In the genomic region with DNA sequence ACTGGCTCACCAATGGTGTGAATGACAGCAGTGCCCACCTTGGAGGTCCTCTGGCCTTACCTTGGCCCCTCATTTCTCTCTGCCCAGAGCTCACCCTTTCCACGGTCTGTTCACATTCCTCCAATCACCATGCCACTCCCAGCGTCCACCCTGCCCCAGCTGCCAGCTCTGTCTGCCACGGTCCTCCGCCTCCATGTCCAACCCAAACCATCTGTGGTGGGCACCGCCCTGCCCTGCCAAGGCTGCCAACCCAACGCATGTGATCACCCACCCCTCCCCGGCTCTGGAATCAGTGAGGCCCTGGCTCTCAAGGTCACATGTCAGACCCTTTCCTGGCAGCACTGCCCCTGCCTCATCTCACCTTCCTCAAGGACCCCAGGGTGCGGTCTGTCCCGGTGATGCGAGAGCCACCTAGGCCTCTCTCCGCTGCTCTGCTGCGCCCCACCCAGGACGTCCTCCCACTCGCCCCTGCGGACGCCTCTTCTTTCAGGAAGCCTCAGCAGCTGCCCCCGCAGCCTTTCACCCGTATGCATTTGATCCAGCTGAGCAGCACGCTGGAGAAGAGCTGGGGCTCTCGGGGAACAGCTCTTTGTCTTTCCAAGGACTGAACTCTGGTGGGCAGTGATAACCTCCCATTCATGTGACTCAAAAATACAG, we compare ENCODE assay signal across 11 mouse cellular contexts. TPM values are rescaled to one million over a fixed set of nuclear protein-coding genes. Genes with fewer than 3 reads are reported as not detected.
DNase-seq lines count a peak whose midpoint lies in the region; ATAC-seq and TF ChIP-seq lines count a peak whose summit lies in the region.
"Had no signal": no experiment of that assay in that cellular context is flagged by ENCODE, and none has a peak within 500 bp of the region (broad histone marks: within the 10 kb centered on the region; RNA-seq: fewer than 3 reads in every experiment).

No protein-coding gene starts in this region.

- no peaks in the 10 kb centered on the region for H3K9me3 ChIP-seq in heart, embryonic 16.5 days (replicated peaks; ENCODE audit: control insufficient read depth, low read length)
- no peaks in the 10 kb centered on the region for H3K9me3 ChIP-seq in lung, postnatal 0 days (ENCODE audit: low read length)

- no peak for DNase-seq in heart, adult 18-20 months
- peak; percentile 35 for DNase-seq in lung, postnatal 36 days
- no peak for DNase-seq in lung, postnatal 0 days (ENCODE audit: low spot score)
- DNase-seq in thymus, postnatal 25 days, result peak; percentile 82
- DNase-seq: gastrocnemius, adult 2 months; heart, postnatal 10 days; kidney, adult 8-10 months had no signal

- no peak for ATAC-seq in heart, embryonic 16.5 days (replicated peaks; ENCODE audit: extremely low read depth, insufficient read depth, low FRiP score)
- no peak for ATAC-seq in lung, postnatal 0 days
- peak; percentile 9 for ATAC-seq in activated CD4-positive, CD25-positive, alpha-beta regulatory T cell, adult 4 months
- ATAC-seq in granulocyte monocyte progenitor cell, adult 5-6 weeks (replicated peaks; ENCODE audit: poor library complexity, severe bottlenecking), result no peak

- H3K4me2 ChIP-seq in heart, embryonic 16.5 days (ENCODE audit: low read depth, low read length), result no peak overlapping the region
- H3K4me2 ChIP-seq in lung, postnatal 0 days (replicated peaks; ENCODE audit: low read depth, low read length), result no peak overlapping the region

- peaks cover 30% of the 10 kb centered on the region for H3K4me1 ChIP-seq in heart, embryonic 16.5 days (ENCODE audit: control insufficient read depth, insufficient read depth, low read length)
- peaks cover 24% of the 10 kb centered on the region; the same call in 1 of the 2 replicates for H3K4me1 ChIP-seq in lung, postnatal 0 days (ENCODE audit: insufficient read depth, low read depth, low read length)

- H3K36me3 ChIP-seq in heart, embryonic 16.5 days (ENCODE audit: control insufficient read depth, insufficient read depth), result no peaks in the 10 kb centered on the region
- H3K36me3 ChIP-seq in lung, postnatal 0 days (ENCODE audit: insufficient read depth, low read length), result no peaks in the 10 kb centered on the region

- H3K9ac ChIP-seq in heart, embryonic 16.5 days (ENCODE audit: low read length), result peak overlapping the region; percentile 11; the same call in 1 of the 2 replicates
- H3K9ac ChIP-seq in lung, postnatal 0 days (replicated peaks; ENCODE audit: low read depth), result no peak overlapping the region

- peak overlapping the region; percentile 35 for H3K27ac ChIP-seq in heart, embryonic 16.5 days (ENCODE audit: low read length)
- no peak overlapping the region for H3K27ac ChIP-seq in lung, postnatal 0 days (ENCODE audit: low read length)
- H3K27ac ChIP-seq: gastrocnemius, adult 2 months had no signal

- no peak overlapping the region for H3K4me3 ChIP-seq in heart, embryonic 16.5 days (ENCODE audit: low read length)
- H3K4me3 ChIP-seq in lung, postnatal 0 days (ENCODE audit: low read depth, low read length), result no peak overlapping the region
- H3K4me3 ChIP-seq: erythroblast, embryonic 14.5 days; gastrocnemius, adult 2 months had no signal

- WGBS in heart, embryonic 16.5 days, result 72% methylated on average over 20 of the region's 20 CpGs
- WGBS in lung, postnatal 0 days, result 77% methylated on average over 20 of the region's 20 CpGs

- no peak for TF ChIP-seq EP300 in lung, postnatal 0 days (IDR thresholded peaks at IDR 0.05)

- no peaks in the 10 kb centered on the region for H3K27me3 ChIP-seq in heart, embryonic 16.5 days (ENCODE audit: control insufficient read depth, insufficient read depth, low read length)
- no peaks in the 10 kb centered on the region for H3K27me3 ChIP-seq in lung, postnatal 0 days (replicated peaks; ENCODE audit: insufficient read depth, low read length)

- TF ChIP-seq CTCF in lung, postnatal 0 days (IDR thresholded peaks at IDR 0.05), result no peak

RNA-seq across cellular contexts. Expression of a gene that starts 8.2 kb away (rescaled TPM):
- 29.0 and 65.0 TPM in 2 replicates for polyA plus RNA-seq in heart, embryonic 16.5 days (2015; fragmentation: Nextera tagmentation; extraction: Ambion mirVana)
- 1 to 10 TPM in 1 of 2 experiments, under 1 TPM in 1; 0.55 to 6.6 TPM for total RNA-seq in heart, adult 18-20 months (2021)
- polyA plus RNA-seq in lung, postnatal 0 days (2015; fragmentation: Nextera tagmentation; extraction: Ambion mirVana), result 14.7 and 14.8 TPM in 2 replicates
- polyA plus RNA-seq in activated CD4-positive, CD25-positive, alpha-beta regulatory T cell, adult 4 months (2017; shearing (Covaris generic)), result 100 to 1,000 TPM; 227 to 315 TPM
- 1.4 TPM in 1 of 2 replicates, not detected in the other for total RNA-seq in granulocyte monocyte progenitor cell, adult 5-6 weeks (2014; fragmentation: Nextera tagmentation)
- 0.30 and 0.82 TPM in 2 replicates for total RNA-seq in granulocyte monocyte progenitor cell, adult 5-6 weeks (2017)

RNA-seq across cellular contexts. Expression of a gene that starts 42.8 kb away (rescaled TPM):
- polyA plus RNA-seq in heart, embryonic 16.5 days (2015; fragmentation: Nextera tagmentation; extraction: Ambion mirVana), result 476 and 507 TPM in 2 replicates
- 100 to 1,000 TPM; 266 to 277 TPM for total RNA-seq in heart, adult 18-20 months (2021)
- 552 and 571 TPM in 2 replicates for polyA plus RNA-seq in lung, postnatal 0 days (2015; fragmentation: Nextera tagmentation; extraction: Ambion mirVana)
- 100 to 1,000 TPM; 281 to 307 TPM for polyA plus RNA-seq in activated CD4-positive, CD25-positive, alpha-beta regulatory T cell, adult 4 months (2017; shearing (Covaris generic))
- 180 and 196 TPM in 2 replicates for total RNA-seq in granulocyte monocyte progenitor cell, adult 5-6 weeks (2014; fragmentation: Nextera tagmentation)
- total RNA-seq in granulocyte monocyte progenitor cell, adult 5-6 weeks (2017), result 242 and 266 TPM in 2 replicates

Comparison
In these comparisons a context has a peak if more than half of its experiments do, and no peak if none do; other contexts are left out.
1. DNase-seq: peak in lung, postnatal 36 days (single experiment) and thymus, postnatal 25 days (single experiment); none in heart, adult 18-20 months (0 of 2) and lung, postnatal 0 days (single experiment).